Mouse (Mus musculus): ENCODE measurements around the gene Smim1. TPM values are rescaled to one million over a fixed set of nuclear protein-coding genes. Genes with fewer than 3 reads are reported as not detected.

The Smim1 gene
- total RNA-seq (2021), result 10 to 100 TPM; 10.0 to 15.0 TPM
- long read RNA-seq, experiment 1, partial matches to known transcripts, result 0 of 3 reads
- long read RNA-seq, experiment 1, other reads (novel, unspliced or antisense), result 3 of 3 reads
- long read RNA-seq, experiment 2, result 0 reads

DNA sequence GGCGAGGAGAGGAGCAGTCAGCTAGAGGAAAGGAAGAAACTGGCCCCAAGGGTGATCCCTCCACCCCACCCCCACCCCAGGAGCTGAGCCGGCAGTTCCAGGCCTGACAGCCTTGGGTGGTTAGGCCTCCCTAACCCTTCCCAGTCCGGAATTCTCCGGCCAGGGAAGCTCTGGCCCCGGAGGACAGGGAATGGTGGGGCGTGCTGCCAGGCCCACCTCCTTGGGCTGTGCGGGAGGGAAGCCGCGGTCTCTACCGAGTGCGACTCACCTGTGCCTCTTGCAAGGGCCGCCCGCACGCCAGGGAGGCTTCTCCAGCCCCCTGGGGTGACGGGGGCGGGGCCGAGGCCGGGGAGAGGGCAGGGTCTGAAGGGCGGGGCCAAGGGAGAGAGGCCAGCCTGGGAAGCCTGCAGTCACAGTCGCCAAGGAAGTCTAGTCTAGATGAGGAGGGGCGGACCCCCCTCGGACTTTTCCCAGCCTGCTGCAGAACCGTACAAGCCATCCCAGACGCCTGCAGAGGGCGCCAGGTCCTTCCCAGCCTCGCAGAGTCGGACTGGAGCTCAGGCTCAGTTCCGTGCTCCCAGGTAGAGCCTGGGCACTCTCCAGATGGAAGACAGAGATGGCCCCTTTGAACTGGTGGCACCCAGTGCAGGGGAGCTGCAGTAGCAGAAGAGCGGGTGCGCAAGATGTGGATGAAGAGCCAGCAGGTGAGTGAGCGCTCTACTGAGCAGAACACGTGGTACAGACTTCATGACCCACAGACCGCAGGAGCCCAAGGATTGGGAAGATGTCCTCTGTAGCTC, at the start of gene Smim1:
Gene Smim1, minus strand, starts transcription at position 590 of the 800 bp plus-strand sequence.
- DNase-seq (ENCODE audit: low spot score in 2 of 2), result peak; percentile 67 to 69

DNA sequence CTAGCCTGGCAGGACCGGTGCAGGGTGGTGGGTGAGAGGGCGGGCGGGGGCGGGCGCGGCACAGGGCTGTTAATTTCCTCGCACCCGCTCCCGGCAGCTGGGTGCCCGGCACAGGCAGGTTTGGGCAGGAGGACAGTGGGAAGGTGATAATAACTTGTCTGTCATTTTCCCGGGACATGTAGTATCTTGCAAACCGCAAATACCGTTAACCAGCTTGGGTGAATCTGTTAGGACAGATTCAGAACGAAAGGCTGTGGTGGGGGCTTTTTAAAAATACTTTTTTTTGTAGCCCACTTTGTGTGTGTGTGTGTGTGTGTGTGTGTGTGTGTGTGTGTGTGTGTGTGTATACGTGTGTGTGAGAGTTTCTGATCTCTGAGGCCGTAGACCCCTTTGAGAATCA, 45.9 kb upstream of the Smim1 start:
- no peak for DNase-seq (ENCODE audit: low spot score in 2 of 2)

DNA sequence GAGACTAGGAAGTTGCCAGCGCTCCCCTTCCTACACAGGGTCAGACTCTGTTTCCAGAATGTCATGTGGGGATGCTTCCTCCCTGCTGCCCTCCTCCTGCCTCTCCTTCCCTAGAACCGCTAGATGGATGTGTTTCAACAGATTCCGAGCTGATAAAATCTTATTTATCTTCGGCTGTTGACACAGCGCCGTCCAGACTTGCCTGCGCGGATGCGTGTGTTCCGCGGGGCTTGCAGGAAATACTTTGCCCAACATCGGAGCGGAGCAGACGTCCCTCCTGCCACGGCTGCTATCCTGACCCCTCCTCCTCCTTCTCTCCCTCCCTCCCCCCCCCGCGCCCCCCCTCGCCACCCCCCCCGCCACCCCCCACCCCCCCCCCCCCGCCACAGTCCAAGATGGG, 45.5 kb upstream of the Smim1 start:
- DNase-seq (ENCODE audit: low spot score in 2 of 2), result no peak

DNA sequence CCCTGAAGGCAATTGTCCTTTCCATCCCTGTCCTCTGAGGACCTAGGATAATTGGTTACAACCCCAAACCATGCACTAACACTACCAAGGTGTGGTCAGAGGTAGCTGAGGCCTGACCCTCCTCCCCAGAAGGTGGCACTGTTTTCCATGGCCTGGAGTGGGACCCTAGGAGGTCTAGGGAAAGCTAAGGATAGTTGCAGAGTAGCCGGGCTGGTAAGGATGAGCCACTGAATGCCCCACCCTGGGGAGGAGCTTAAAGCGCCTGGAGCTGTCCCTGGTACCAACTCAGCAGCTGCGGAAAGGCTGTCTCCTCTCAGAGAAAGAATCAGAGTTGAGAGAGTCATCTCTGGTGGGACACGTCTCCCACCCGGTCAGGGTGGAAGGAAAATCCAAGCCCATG, 44.9 kb upstream of the Smim1 start:
- no peak for DNase-seq (ENCODE audit: low spot score in 2 of 2)

DNA sequence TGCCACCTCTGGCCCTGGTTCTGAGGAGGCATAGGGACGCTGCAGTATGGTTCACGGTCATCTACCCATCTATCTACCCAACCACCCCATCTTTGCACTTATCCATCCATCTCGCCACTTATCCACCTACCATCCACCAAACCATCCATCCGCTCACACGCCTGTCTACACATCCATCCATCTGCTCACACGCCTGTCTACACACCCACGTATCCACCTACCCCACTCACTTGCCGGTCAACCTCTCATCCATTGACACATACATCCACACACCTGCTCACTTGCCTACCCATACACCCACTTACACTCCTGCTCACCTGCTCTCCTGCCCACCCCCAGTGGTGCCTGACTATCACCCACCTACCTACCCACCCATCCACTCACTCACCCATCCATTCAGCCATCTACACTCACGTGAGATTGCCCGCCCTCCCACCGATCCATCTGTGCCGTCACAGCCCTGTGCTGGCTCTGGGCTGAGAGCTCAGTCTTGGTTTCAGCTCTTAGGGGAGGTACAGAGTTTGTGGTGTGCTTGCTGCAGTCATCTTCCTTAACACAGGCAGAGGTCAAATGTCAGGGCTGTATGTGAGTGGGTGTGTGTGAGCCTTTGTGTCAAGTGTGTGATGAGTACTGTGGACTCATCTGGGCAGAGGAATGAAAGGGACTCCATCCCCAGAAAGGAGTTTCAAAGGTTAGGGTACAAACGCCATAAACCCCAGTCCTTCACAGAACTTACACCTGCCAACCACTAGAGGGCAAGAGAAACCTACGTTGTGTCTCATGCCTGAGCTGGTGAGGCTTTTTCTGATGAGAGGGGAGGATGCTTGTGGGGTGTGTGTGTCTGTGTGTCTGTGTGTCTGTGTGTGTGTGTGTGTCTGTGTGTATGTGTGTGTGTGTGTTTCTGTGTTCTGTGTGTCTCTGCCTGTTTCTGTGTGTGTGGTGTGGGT, 39.1 kb upstream of the Smim1 start:
- peak; percentile 37 to 38 for DNase-seq (ENCODE audit: low spot score in 2 of 2)

DNA sequence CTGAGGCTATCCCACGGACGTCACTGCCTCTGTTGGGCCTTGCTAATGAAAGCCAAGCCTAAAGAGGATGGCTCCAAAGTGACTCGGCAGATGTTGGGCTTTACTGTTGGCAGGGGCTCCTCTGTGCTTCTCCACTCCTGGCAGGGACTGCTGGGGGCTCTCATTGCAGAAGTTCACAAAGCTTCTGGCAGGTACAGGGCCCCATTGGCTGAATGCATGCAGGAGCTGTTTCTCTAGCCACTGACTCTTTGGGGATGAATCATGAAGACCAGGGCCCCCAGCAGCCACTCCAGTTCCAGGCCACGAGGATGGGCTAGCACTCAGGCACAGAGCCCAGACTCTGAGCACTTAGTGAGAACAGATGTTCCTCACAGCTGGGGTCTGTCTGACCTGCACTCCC, 31.7 kb upstream of the Smim1 start:
- no peak for DNase-seq (ENCODE audit: low spot score in 2 of 2)

DNA sequence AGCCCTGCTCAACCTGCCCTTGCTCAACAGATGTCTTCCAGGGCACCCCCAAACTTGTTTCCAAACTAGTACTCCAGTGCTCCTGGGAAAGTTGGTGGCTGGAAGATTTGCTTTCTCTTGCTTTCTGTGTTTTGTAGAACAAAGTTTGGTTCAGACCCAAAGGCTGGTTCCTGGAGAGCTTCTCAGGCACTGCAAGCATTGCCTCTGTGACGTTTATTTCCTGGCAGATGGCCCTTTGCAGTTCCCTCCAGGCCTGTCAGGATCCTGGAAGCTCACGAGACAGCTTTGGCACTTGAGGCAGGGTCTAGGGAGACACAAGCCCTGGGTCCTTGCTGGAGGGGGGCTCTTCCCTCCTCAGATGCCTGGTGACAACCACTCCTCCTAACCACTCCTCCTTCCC, 30.6 kb upstream of the Smim1 start:
- no peak for DNase-seq (ENCODE audit: low spot score in 2 of 2)

DNA sequence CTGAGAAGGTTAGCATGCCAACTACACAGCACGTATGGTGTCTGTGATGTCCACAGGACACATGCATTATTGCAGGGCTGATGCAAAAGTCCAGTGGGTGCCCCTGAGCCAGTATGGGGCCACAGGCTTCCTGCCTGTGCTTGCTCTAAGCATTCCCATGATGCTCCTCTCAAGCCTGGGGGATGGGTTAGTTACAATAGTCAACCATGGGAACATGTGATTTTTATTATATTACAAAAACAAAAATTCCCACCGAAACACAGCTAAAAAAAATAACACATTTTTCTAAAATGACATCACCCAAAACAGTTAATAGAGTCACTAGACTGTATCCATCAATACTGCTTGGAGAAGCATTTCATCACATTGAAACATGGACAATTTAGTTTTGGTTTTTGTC, 30.0 kb upstream of the Smim1 start:
- no peak for DNase-seq (ENCODE audit: low spot score in 2 of 2)

DNA sequence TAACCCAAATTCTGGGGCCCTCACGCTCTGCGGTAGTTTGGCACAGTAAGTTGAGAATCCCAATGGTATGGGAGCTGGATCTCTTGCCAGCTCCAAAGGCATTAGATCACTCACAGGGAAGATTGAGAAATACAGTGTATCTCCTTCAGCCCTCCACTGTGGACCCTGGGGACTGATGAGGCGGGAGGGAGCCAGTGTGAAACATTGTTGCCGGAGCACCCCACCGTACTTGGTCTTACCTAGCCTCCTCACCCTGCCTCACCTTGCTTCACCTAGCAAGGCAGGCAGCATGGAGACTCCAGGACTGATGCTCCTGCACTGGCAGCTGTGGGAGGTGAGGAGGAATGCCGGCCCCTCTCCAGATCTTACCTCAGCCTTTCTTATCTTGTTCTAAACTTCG, 29.5 kb upstream of the Smim1 start:
- DNase-seq (ENCODE audit: low spot score in 2 of 2), result no peak

DNA sequence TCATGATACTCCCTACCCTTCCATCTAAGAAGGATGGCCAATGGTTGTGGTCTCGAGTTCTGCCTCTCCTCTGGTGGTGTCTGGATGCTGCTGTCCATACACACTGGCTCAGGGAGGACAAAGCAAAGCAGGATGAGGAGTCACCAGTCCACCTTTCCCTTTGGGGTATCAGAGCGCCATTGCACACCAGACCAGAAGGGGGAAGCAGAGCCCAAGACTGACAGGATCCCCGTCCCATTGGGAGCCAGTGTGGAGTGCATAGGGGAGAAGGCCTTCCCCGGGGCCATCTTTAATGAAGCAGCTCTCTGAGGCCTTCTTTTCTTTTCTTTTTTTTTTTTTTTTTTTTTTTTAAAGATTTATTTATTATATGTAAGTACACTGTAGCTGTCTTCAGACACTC, 27.0 kb upstream of the Smim1 start:
- no peak for DNase-seq (ENCODE audit: low spot score in 2 of 2)

DNA sequence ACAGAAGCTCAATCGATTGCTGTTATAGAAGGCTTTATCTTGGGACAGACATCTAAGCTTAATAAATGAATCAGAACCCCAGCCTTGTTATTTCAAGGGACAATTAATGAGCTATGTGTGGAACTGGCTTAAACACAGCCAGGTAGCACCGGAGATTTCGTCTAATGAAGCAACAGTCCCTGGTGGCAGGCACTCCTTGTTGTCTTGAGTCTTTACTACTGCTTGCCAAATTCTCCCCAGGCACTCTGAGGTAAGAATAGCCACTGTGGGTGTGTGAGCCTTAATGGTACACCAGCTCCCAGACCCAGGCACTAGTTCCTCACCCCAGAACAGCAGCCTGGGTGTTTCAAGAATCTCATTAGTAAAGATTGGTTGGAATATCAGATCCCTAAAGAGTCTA, 25.4 kb upstream of the Smim1 start:
- DNase-seq (ENCODE audit: low spot score in 2 of 2), result peak in 1 of 2 experiments; percentile 28

DNA sequence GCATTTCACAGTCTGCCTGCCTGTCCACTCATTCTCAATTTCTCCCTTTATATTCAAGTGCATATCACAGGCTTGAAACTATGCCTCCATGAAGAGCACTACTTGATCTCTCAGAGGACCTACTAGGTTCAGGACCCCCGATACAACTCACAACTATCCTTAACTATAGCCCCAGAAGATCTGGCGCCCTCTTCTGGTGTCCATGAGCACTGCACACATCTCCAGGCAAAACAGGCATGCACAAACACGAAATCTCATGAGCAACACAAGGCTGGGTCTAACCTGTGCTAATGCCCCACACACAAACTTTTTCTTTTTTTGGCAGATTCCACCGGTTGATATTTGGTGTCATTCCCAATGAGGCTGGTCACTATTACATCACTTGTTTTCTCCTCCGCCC, 19.8 kb upstream of the Smim1 start:
- no peak for DNase-seq (ENCODE audit: low spot score in 2 of 2)

DNA sequence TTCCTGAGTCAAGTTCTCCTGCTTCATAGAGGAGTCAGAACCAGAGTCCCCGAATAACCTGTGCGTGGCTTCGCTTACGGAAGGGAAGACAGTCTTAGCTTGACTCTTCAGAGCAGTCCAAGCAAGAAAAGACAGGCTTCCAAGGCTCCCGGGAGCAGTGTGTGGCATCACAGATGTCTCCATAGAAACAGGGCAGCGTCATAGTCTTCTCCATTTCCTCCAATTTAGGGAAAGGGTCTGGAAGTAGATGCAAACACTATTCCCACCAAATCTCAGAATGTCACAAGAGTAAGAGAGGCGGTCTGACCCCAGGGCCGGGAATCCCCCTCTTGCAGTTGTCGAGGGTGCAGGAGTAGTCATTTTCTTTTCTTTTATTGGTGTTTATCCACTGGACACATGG, 16.5 kb upstream of the Smim1 start, which contains the start of gene Ccdc27:
Gene Ccdc27, minus strand, starts transcription at position 101 of the 400 bp plus-strand sequence.
- no peak for DNase-seq (ENCODE audit: low spot score in 2 of 2)

DNA sequence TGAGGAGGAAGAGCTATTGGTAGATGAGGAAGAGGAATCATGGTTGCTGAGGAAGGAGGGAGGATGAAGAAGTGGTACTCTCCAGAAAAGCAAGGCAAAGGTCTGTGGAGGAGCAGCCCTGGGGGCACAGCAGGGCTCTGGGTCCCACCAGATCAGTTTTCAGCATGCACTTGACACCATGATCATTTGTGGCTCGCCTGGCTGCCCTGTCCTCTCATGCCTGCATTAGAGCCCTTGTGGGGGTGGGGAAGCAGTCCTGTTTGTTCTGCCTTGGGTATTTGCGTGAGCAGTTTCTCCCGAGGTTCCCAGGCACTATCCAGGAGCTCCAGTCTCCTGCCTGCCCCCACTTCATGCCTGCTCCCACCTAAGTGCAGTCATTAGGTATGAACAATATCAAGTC, 11.1 kb upstream of the Smim1 start:
- no peak for DNase-seq (ENCODE audit: low spot score in 2 of 2)

DNA sequence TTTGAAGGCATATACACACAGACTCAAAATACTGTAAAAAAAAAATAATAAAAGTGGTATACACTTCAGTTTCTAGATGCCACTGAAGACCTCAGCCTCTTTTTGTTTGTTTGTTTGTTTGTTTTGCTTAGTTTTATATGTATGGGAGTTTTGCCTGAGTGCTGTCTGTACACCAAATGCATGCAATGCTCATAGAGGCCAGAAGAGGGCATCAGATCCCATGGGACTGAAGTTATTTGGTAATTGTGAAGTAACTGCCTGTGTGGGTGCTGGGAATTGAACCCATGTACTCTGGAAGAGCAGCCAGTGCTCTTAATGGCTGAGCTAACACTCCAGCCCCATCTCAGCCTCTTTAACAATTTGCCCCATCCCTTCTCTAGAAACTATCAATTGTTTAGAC, 2.6 kb upstream of the Smim1 start:
- no peak for DNase-seq (ENCODE audit: low spot score in 2 of 2)

DNA sequence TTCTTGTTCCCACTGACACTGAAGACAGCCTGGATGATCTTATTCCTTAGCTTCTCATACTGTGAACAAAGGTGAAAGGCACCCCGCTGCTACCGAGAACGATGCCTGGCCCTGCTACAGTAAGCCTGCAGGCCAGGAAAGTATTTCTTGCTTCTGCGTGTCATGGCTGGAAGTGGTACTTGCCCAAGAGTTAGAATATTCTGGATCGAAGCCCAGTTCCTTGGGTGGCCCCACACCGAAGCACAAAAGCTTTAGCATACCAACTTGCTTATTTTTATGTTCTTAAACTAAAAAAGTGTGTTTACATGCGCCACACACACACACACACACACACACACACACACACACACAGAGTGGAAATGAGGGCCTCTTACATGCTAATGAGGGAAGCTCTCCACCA, 2.0 kb upstream of the Smim1 start:
- DNase-seq (ENCODE audit: low spot score in 2 of 2), result no peak

DNA sequence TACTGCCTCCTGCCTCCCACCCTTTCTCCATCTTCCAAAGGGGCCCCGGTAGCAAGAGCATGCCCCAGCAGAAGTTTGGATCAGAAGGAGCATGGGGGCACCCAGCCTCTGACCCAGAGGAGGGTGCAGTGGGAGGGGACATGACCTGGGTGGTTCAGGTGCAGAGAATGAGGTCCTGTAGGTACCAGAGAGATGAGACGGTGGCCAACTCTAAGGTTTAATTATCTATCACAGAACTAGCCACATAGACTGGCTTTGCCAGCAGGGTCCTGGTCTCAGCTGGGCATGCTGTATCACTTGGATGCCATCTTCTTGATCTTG, 371 bp upstream of the Smim1 start:
- no peak for DNase-seq (ENCODE audit: low spot score in 2 of 2)

DNA sequence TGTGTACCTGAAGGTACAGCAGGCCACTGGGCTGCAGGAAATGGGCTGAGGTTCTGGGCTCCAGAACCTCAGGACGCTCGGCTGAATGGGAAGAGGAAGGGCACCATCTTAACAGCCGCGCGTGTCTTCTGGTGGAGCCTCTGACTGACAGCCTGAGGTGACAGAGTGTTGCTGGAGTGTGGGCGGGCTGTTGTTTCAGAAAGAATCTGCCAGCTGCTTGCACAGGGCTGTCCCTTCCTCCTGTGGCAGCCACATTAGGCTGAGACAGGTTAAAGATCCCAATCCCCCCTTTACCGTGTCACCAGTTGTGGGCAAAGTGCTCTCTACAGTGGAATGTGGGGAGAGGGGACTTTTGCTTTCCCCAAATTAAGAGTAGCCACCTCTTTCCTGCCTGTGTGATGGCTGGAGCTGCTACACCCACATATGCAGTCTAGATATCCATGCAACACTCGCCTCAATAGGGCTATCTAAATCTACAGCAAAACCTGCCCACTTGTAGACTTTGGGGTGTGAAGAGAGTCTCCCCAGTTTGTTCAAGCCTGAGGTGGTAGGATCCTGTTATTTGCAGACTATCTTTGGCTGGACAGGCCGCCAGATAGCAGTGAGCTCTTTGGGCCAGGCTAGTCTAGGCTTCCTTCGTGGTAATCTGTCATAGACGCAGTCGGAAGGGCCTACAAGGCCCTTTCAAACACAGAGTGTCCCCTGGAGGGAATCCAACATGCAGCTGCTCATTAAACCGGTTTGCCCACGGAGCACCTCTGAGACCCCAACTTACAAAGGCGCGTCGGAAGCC, 1.1 kb downstream of the Smim1 start:
- DNase-seq (ENCODE audit: low spot score in 2 of 2), result peak; percentile 41 to 58

DNA sequence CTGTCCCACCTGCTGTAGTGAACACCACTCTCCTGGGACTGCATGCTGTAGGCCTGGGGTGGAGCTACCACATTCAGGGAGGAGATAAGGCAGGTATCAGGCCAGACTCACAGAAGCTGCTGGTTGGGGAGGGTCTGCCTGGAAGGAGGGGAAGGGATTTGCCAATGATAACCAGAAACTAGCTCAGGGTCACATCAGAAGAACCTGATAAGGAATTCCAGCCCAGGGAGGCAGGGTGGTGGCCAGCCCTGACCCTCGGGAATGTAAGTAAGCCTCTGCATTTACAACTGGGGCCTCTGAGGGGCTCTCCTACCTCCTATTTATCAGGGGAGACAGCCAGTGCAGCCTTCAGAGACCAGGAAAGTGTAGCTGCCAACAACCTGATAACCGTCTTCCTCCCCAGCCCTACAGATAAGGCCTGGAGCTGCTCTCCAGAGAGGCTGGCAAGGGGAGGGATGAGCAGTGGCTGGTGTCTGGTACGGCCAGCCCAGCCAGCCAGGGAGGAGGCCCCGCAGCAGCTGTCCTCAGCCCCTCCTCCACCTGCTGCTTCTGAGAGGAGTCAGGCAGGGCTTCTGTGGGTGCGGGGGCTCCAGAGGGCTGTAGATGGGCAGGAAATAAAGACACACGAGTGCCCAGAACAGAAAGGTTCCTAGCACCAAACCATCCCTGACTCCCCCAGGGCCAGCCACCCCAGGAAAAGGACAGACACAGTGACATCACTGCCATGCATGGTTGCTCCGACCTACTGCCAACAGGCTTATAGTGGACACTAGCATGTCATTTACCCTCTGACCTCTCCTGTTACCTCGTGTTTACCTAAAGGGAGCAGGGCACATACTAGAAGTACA, 2.1 kb downstream of the Smim1 start:
- DNase-seq (ENCODE audit: low spot score in 2 of 2), result peak; percentile 39 to 61

DNA sequence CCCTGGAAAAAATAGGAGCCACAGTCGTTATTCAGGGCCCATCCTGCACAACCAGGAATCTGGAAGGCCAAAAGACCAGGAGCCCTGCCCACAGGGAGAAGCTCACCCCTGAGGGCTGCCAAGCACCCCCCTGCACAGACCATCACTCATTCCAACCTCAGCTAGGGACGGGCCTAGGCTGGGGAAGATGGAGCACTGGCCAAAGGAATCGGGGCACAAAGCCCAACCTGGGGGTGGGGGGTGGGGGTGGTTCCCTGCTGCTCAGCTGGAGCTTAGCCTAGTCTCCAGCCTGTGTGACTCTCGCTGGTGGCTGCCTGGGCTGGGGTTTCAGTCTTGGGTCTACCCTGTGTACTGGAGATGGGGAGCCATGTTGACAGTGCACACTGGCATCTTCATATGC, 3.2 kb downstream of the Smim1 start:
- no peak for DNase-seq (ENCODE audit: low spot score in 2 of 2)

Data from left cerebral cortex, adult 18-20 months (tissue).